Mouse (Mus musculus): ENCODE measurements at regions not wholly inside any gene's neighbourhood (a gene's known extent, or its start where the extent isn't known, plus 50 kb on each side); places are given as distances from the start of the nearest gene placed in this dataset.

GRCm38 (mm10) chr6:140258101-140258500, 165.8 kb upstream of the Plekha5 start:
- TF ChIP-seq POLR2A (IDR thresholded peaks at IDR 0.05; ENCODE audit: borderline replicate concordance, low read depth, low read length) (no peak), CTCF (IDR thresholded peaks at IDR 0.05; ENCODE audit: low read depth, low read length) (no peak)

Data from bone marrow macrophage, adult 2 months (primary cell).